Mouse (Mus musculus): Measurements from ENCODE around the gene Arhgap25. TPM values are rescaled to one million over a fixed set of nuclear protein-coding genes. Genes with fewer than 3 reads are reported as not detected.
A peak's percentile ranks its signal among the peaks of the same experiment; 100 is the strongest.
"Not testable (repeated sequence)": the region's sequence is repeated elsewhere in the genome, so short reads cannot be mapped to it uniquely, and the experiment has no call there.

Gene Arhgap25
- total and polyA plus RNA-seq, 2 experiments from 2014 or later: 2.2 to 3.3 TPM

DNA sequence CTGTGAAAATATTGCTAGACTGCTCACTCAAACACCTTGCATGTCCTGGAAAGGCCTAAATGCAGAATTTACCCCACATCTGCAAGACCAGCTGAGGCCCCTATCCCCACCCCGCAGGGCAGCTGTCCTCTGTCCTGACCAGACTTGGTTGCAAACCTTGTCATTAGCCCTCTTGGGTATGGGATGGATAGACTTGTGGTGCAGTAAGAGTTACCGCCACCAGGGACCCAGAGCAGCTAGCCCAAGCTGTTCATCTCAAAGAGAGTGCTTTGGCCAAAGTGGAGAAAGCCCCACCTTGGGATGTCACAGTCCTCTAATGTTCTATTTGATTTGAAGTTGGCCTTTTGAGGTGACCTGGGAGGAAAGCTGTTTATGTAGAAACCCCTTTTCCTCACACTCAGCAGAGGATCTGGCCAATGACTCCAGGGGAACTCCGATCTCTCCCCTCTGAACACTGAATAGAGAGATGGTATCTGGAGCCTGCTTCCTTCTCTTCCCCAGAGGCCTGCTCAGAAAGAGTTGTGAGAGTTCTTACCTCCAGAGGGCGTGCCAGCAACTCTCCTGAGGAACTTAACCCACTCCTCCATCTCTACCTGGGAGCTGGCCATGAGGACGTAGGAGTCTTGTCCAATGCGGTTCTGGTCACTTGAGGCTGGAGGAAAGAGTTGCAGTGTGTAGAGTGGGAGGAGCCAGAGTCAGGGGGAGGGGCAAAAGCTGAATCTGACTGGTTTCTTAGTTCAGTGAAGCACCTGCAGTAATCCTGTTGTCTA, 45.2 kb downstream of the Arhgap25 start:
- no peak for ATAC-seq
- H3K27ac ChIP-seq (ENCODE audit: low read depth, low read length): no peak overlapping the region
- H3K4me3 ChIP-seq (ENCODE audit: low read depth, low read length): no peak overlapping the region
- no peaks in the 10 kb centered on the region for H3K9me3 ChIP-seq (ENCODE audit: low read length)
- no peak for DNase-seq
- 69% methylated on average over 6 of the region's 6 CpGs for WGBS
- no peak for TF ChIP-seq CTCF (IDR thresholded peaks at IDR 0.05; ENCODE audit: low read depth)
- no peaks in the 10 kb centered on the region for H3K36me3 ChIP-seq (ENCODE audit: insufficient read depth)
- H3K4me2 ChIP-seq (ENCODE audit: low read depth): no peak overlapping the region
- no peak overlapping the region for H3K9ac ChIP-seq
- H3K4me1 ChIP-seq (ENCODE audit: insufficient read depth): no peaks in the 10 kb centered on the region
- H3K27me3 ChIP-seq (ENCODE audit: insufficient read depth, low read length): no peaks in the 10 kb centered on the region

GRCm38 (mm10) chr6:87484806-87485205, 48.3 kb downstream of the Arhgap25 start:
- no peaks in the 10 kb centered on the region for H3K27me3 ChIP-seq (ENCODE audit: insufficient read depth, low read length)
- H3K9me3 ChIP-seq (ENCODE audit: low read length): no peaks in the 10 kb centered on the region
- no peak for TF ChIP-seq CTCF (IDR thresholded peaks at IDR 0.05; ENCODE audit: low read depth)
- no peak overlapping the region for H3K4me2 ChIP-seq (ENCODE audit: low read depth)
- WGBS: 67% methylated on average over 5 of the region's 5 CpGs
- ATAC-seq (no peak), DNase-seq (no peak)
- H3K27ac ChIP-seq (ENCODE audit: low read depth, low read length): no peak overlapping the region
- H3K4me1 ChIP-seq (ENCODE audit: insufficient read depth): no peaks in the 10 kb centered on the region
- H3K4me3 ChIP-seq (ENCODE audit: low read depth, low read length): no peak overlapping the region
- H3K9ac ChIP-seq: no peak overlapping the region
- H3K36me3 ChIP-seq (ENCODE audit: insufficient read depth): no peaks in the 10 kb centered on the region

- TF ChIP-seq CTCF (IDR thresholded peaks at IDR 0.05; ENCODE audit: low read depth): no peak
- Histone ChIP-seq H3K36me3 (ENCODE audit: insufficient read depth) (no peaks in the 10 kb centered on the region), H3K27ac (ENCODE audit: low read depth, low read length) (no peak overlapping the region), H3K9me3 (ENCODE audit: low read length) (no peaks in the 10 kb centered on the region), H3K4me2 (ENCODE audit: low read depth) (no peak overlapping the region), H3K9ac (no peak overlapping the region), H3K4me3 (ENCODE audit: low read depth, low read length) (no peak overlapping the region), H3K4me1 (ENCODE audit: insufficient read depth) (no peaks in the 10 kb centered on the region), H3K27me3 (ENCODE audit: insufficient read depth, low read length) (no peaks in the 10 kb centered on the region)
- no peak for ATAC-seq
- WGBS: 75% methylated on average over 3 of the region's 3 CpGs
- no peak for DNase-seq
Observed at GRCm38 (mm10) chr6:87483900-87484289, 49.2 kb downstream of the Arhgap25 start.

- Histone ChIP-seq H3K27me3 (ENCODE audit: insufficient read depth, low read length) (no peaks in the 10 kb centered on the region), H3K4me2 (ENCODE audit: low read depth) (no peak overlapping the region), H3K4me1 (ENCODE audit: insufficient read depth) (no peaks in the 10 kb centered on the region), H3K4me3 (ENCODE audit: low read depth, low read length) (no peak overlapping the region), H3K36me3 (ENCODE audit: insufficient read depth) (no peaks in the 10 kb centered on the region), H3K27ac (ENCODE audit: low read depth, low read length) (no peak overlapping the region), H3K9ac (no peak overlapping the region), H3K9me3 (ENCODE audit: low read length) (no peaks in the 10 kb centered on the region)
- WGBS: 54% methylated on average over 12 of the region's 12 CpGs
- no peak for DNase-seq
- no peak for ATAC-seq
- no peak for TF ChIP-seq CTCF (IDR thresholded peaks at IDR 0.05; ENCODE audit: low read depth)
Observed at GRCm38 (mm10) chr6:87483224-87483899, 49.7 kb downstream of the Arhgap25 start.

DNA sequence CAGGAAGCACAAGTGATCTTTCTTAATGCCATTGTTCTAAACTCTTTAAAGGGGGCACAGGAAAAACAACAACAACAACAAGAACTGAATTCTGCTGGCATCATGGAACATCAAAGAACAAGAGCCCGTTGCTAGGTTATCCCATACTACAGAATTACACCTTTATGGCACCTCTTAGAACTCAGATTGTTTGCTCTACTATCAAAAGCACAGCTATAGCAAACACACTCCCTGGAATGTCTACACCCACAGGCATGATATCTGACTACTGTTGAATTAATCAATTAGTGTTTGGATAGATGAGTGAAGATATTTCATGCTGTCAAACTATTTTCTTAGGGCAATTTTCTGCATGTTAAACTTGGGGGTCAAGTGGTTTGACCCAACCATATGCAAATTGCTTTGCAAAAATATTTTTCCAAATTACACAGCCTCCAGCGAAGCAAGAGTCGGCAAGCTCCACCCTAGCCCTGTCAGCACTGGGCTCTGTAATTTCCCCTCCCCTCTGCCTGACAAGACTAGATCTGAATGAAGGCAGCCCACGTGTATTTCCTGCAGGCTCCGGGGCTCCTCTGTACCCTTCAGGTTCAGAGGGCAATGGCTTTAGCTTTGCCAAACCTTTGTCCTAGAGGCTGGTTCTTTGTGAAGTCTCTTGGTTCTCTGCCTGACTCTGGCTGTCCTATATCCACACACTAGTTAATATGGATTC, 53.6 kb downstream of the Arhgap25 start:
- WGBS: 66% methylated on average over 5 of the region's 5 CpGs
- no peak overlapping the region for H3K4me2 ChIP-seq (ENCODE audit: low read depth)
- no peaks in the 10 kb centered on the region for H3K9me3 ChIP-seq (ENCODE audit: low read length)
- TF ChIP-seq CTCF (IDR thresholded peaks at IDR 0.05; ENCODE audit: low read depth): no peak
- H3K36me3 ChIP-seq (ENCODE audit: insufficient read depth): no peaks in the 10 kb centered on the region
- H3K4me1 ChIP-seq (ENCODE audit: insufficient read depth): no peaks in the 10 kb centered on the region
- no peaks in the 10 kb centered on the region for H3K27me3 ChIP-seq (ENCODE audit: insufficient read depth, low read length)
- H3K4me3 ChIP-seq (ENCODE audit: low read depth, low read length): no peak overlapping the region
- no peak overlapping the region for H3K27ac ChIP-seq (ENCODE audit: low read depth, low read length)
- no peak overlapping the region for H3K9ac ChIP-seq
- ATAC-seq (no peak), DNase-seq (no peak)

DNA sequence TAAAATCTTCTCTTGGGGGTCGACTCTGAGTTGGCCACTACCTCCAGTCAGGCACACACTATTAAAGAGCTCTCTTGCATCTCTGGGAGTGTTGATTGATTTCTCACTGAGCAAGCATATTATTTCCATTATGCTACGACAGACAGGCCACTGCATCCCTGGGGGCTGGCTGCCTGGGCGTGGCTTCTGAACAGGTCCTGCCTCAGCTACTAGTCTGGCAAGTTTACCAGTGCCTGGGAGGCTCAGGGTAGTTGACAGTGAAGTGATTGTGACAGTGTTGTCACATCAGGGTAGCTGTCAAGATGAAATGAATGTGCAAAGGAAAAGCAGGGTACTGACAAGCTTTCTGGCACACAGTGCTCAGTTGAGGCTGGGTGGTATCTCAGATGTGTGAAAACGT, 54.2 kb downstream of the Arhgap25 start:
- no peak overlapping the region for H3K4me2 ChIP-seq (ENCODE audit: low read depth)
- 45% methylated on average over 4 of the region's 4 CpGs for WGBS
- no peaks in the 10 kb centered on the region for H3K4me1 ChIP-seq (ENCODE audit: insufficient read depth)
- no peaks in the 10 kb centered on the region for H3K36me3 ChIP-seq (ENCODE audit: insufficient read depth)
- no peak overlapping the region for H3K27ac ChIP-seq (ENCODE audit: low read depth, low read length)
- DNase-seq (no peak), ATAC-seq (peak; percentile 56; the same call in 1 of the 2 replicates)
- no peak overlapping the region for H3K4me3 ChIP-seq (ENCODE audit: low read depth, low read length)
- no peak for TF ChIP-seq CTCF (IDR thresholded peaks at IDR 0.05; ENCODE audit: low read depth)
- no peak overlapping the region for H3K9ac ChIP-seq
- no peaks in the 10 kb centered on the region for H3K27me3 ChIP-seq (ENCODE audit: insufficient read depth, low read length)
- H3K9me3 ChIP-seq (ENCODE audit: low read length): no peaks in the 10 kb centered on the region

GRCm38 (mm10) chr6:87475223-87475622, 57.8 kb downstream of the Arhgap25 start:
- TF ChIP-seq CTCF (IDR thresholded peaks at IDR 0.05; ENCODE audit: low read depth): no peak
- Histone ChIP-seq H3K9me3 (ENCODE audit: low read length) (no peaks in the 10 kb centered on the region), H3K4me1 (ENCODE audit: insufficient read depth) (no peaks in the 10 kb centered on the region), H3K9ac (no peak overlapping the region), H3K27me3 (ENCODE audit: insufficient read depth, low read length) (no peaks in the 10 kb centered on the region), H3K4me3 (ENCODE audit: low read depth, low read length) (no peak overlapping the region), H3K27ac (ENCODE audit: low read depth, low read length) (no peak overlapping the region), H3K36me3 (ENCODE audit: insufficient read depth) (no peaks in the 10 kb centered on the region), H3K4me2 (ENCODE audit: low read depth) (no peak overlapping the region)
- WGBS: 72% methylated on average over 5 of the region's 5 CpGs
- no peak for DNase-seq
- ATAC-seq: no peak

- H3K9ac ChIP-seq; ATAC-seq; H3K36me3 ChIP-seq (ENCODE audit: insufficient read depth); DNase-seq; H3K4me3 ChIP-seq (ENCODE audit: low read depth, low read length); H3K9me3 ChIP-seq (ENCODE audit: low read length); H3K27ac ChIP-seq (ENCODE audit: low read depth, low read length); H3K27me3 ChIP-seq (ENCODE audit: insufficient read depth, low read length); H3K4me1 ChIP-seq (ENCODE audit: insufficient read depth); H3K4me2 ChIP-seq (ENCODE audit: low read depth): not testable (repeated sequence)
- WGBS: 89% methylated on average over 12 of the region's 12 CpGs
Observed at GRCm38 (mm10) chr6:87470098-87470497, 63.0 kb downstream of the Arhgap25 start.

Measured in forebrain, postnatal 0 days (tissue).